Comparison of ENCODE assay signal across 11 mouse cellular contexts in the genomic region with DNA sequence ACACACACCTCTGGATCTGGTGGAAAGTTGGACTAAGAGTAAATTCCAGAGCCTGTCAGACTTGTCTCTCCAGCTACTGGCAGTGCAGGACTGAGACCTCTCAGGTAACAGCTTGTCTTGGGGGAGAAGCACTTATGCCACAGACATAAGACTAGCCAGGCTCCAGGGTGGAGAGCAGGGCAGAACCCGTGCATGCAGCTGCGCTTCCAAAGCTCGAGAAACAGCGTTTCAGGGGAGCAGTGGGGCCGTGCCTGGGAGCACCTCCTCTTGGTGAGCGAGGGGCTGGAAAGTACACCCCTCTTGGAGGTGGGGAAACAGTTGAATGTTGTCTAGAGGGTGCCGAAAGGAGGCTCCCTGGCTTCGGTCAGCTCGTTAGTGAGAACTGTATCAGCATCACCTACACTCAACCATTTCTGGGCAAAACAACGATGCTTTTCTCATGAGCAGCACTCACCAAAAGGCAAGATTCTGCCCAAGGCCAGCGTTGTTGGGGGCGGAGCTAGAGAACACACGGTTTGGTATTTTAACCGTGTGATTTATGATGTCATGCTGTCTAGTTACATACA. TPM values are rescaled to one million over a fixed set of nuclear protein-coding genes. Genes with fewer than 3 reads are reported as not detected.
DNase-seq lines count a peak whose midpoint lies in the region; ATAC-seq and TF ChIP-seq lines count a peak whose summit lies in the region.
"Had no signal": no experiment of that assay in that cellular context is flagged by ENCODE, and none has a peak within 500 bp of the region (broad histone marks: within the 10 kb centered on the region; RNA-seq: fewer than 3 reads in every experiment).

No protein-coding gene starts in this region.

- H3K36me3 ChIP-seq in kidney, adult 2 months (ENCODE audit: control insufficient read depth, insufficient read depth, low read length), result no peaks in the 10 kb centered on the region
- H3K36me3 ChIP-seq in spleen, adult 2 months (ENCODE audit: control insufficient read depth, insufficient read depth, low read length), result no peaks in the 10 kb centered on the region
- H3K36me3 ChIP-seq in neural tube, embryonic 15.5 days, result no peaks in the 10 kb centered on the region

- H3K4me3 ChIP-seq in kidney, adult 2 months (ENCODE audit: insufficient read depth, low read depth, low read length), result peak overlapping the region; percentile 20
- peak overlapping the region; percentile 31 for H3K4me3 ChIP-seq in spleen, adult 2 months (ENCODE audit: extremely low read depth, insufficient read depth, insufficient read length)
- H3K4me3 ChIP-seq in neural tube, embryonic 15.5 days (replicated peaks), result no peak overlapping the region

- WGBS in kidney, adult 2 months, result 44% methylated on average over 14 of the region's 14 CpGs
- 19% methylated on average over 14 of the region's 14 CpGs for WGBS in spleen, adult 2 months
- WGBS in neural tube, embryonic 15.5 days, result 65% methylated on average over 14 of the region's 14 CpGs

- H3K27me3 ChIP-seq in kidney, adult 2 months (replicated peaks; ENCODE audit: control insufficient read depth, insufficient read depth, low read length), result no peaks in the 10 kb centered on the region
- no peaks in the 10 kb centered on the region for H3K27me3 ChIP-seq in spleen, adult 2 months (ENCODE audit: control insufficient read depth, insufficient read depth, low read length)
- H3K27me3 ChIP-seq in neural tube, embryonic 15.5 days (replicated peaks), result 0 out of 2 replicates have a peak, but pooled peaks cover 3% of the 10 kb centered on the region

- no peak for TF ChIP-seq POLR2A in kidney, adult 2 months (IDR thresholded peaks at IDR 0.05; ENCODE audit: low read depth, low read length)
- no peak for TF ChIP-seq POLR2A in spleen, adult 2 months (IDR thresholded peaks at IDR 0.05; ENCODE audit: low read depth, low read length)

- TF ChIP-seq CTCF in kidney, adult 2 months (conservative IDR thresholded peaks at IDR 0.05; ENCODE audit: insufficient read depth, insufficient read length, low read depth, low read length), result no peak
- no peak for TF ChIP-seq CTCF in spleen, adult 2 months (IDR thresholded peaks at IDR 0.05; ENCODE audit: extremely low read depth, insufficient read depth, insufficient read length, insufficient replicate concordance)

- peak; percentile 27 for DNase-seq in kidney, adult 2 months
- no peak for DNase-seq in kidney, postnatal 10 days
- no peak for DNase-seq in spleen, adult 2 months (ENCODE audit: low read depth in 1 of 2, low spot score in 2 of 2)
- DNase-seq in layer of hippocampus, adult 11-12 months (ENCODE audit: low spot score), result no peak
- DNase-seq in MN1 (ENCODE audit: low spot score), result no peak

- no peak overlapping the region for H3K4me2 ChIP-seq in neural tube, embryonic 15.5 days

- H3K27ac ChIP-seq in kidney, adult 2 months (ENCODE audit: insufficient read depth, low read depth, low read length), result peak overlapping the region; percentile 53; the same call in 1 of the 2 replicates
- peak overlapping the region; percentile 43 for H3K27ac ChIP-seq in spleen, adult 2 months (ENCODE audit: insufficient read depth, low read length)
- H3K27ac ChIP-seq in neural tube, embryonic 15.5 days (replicated peaks), result no peak overlapping the region

- no peaks in the 10 kb centered on the region for H3K9me3 ChIP-seq in neural tube, embryonic 15.5 days (replicated peaks)

- peak; percentile 8; the same call in 1 of the 2 replicates for ATAC-seq in common myeloid progenitor, adult 5-6 weeks (replicated peaks; ENCODE audit: low read depth, poor library complexity, severe bottlenecking)
- ATAC-seq in inflammation-experienced regulatory T-cells, adult 6 months, result peak; percentile 41
- no peak for ATAC-seq in neural tube, embryonic 15.5 days (ENCODE audit: low FRiP score)

- H3K4me1 ChIP-seq in kidney, adult 2 months (ENCODE audit: control insufficient read depth, insufficient read depth, low read length), result peaks cover 6% of the 10 kb centered on the region
- peaks cover 31% of the 10 kb centered on the region for H3K4me1 ChIP-seq in spleen, adult 2 months (ENCODE audit: control insufficient read depth, insufficient read depth, insufficient read length)
- peaks cover 6% of the 10 kb centered on the region; the same call in 1 of the 2 replicates for H3K4me1 ChIP-seq in neural tube, embryonic 15.5 days

- no peak overlapping the region for H3K9ac ChIP-seq in neural tube, embryonic 15.5 days (replicated peaks)

RNA-seq across cellular contexts. Expression of gene Art4, which starts 1.4 kb away (rescaled TPM):
- polyA plus RNA-seq in kidney, adult 2 months (2012; rRNA removed), result 4.9 TPM in 2 replicates
- 11.3 and 14.2 TPM in 2 replicates for total RNA-seq in common myeloid progenitor, adult 5-6 weeks (2017)
- polyA plus RNA-seq in inflammation-experienced regulatory T-cells, adult 6 months (2017; shearing (Covaris generic)), result 1 to 10 TPM in 2 of 3 experiments, not detected in 1; 1.5 to 2.3 TPM
- 2.5 and 4.8 TPM in 2 replicates for polyA plus RNA-seq in spleen, adult 2 months (2012; rRNA removed)
- 0.23 and 2.3 TPM in 2 replicates for polyA plus RNA-seq in neural tube, embryonic 15.5 days (2015; fragmentation: Nextera tagmentation; extraction: Ambion mirVana)
- total RNA-seq: ES-E14 had no signal

RNA-seq across cellular contexts. Expression of gene Mgp, which starts 19.5 kb away (rescaled TPM):
- polyA plus RNA-seq in kidney, adult 2 months (2012; rRNA removed), result 725 and 868 TPM in 2 replicates
- not detected in 2 replicates for total RNA-seq in common myeloid progenitor, adult 5-6 weeks (2017)
- polyA plus RNA-seq in inflammation-experienced regulatory T-cells, adult 6 months (2017; shearing (Covaris generic)), result not detected
- 39.8 and 47.7 TPM in 2 replicates for polyA plus RNA-seq in spleen, adult 2 months (2012; rRNA removed)
- 28.4 and 40.1 TPM in 2 replicates for polyA plus RNA-seq in neural tube, embryonic 15.5 days (2015; fragmentation: Nextera tagmentation; extraction: Ambion mirVana)
- total RNA-seq: ES-E14; hematopoietic stem cell, adult 5-6 weeks had no signal

RNA-seq across cellular contexts. Expression of gene Smco3, which starts 20.9 kb away (rescaled TPM):
- polyA plus RNA-seq in kidney, adult 2 months (2012; rRNA removed), result 0.59 and 0.81 TPM in 2 replicates
- total RNA-seq in common myeloid progenitor, adult 5-6 weeks (2017), result 0.82 TPM in 1 of 2 replicates, not detected in the other
- polyA plus RNA-seq in inflammation-experienced regulatory T-cells, adult 6 months (2017; shearing (Covaris generic)), result under 1 TPM in 1 of 3 experiments, not detected in 2; 0.82 TPM
- not detected in 2 replicates for polyA plus RNA-seq in spleen, adult 2 months (2012; rRNA removed)
- polyA plus RNA-seq in neural tube, embryonic 15.5 days (2015; fragmentation: Nextera tagmentation; extraction: Ambion mirVana), result 2.5 and 3.0 TPM in 2 replicates
- total RNA-seq: ES-E14; hematopoietic stem cell, adult 5-6 weeks had no signal
- polyA plus RNA-seq: small intestine, adult 2 months had no signal

RNA-seq across cellular contexts. Expression of gene Wbp11, which starts 28.1 kb away (rescaled TPM):
- 28.3 and 28.6 TPM in 2 replicates for polyA plus RNA-seq in kidney, adult 2 months (2012; rRNA removed)
- 54.6 and 101 TPM in 2 replicates for total RNA-seq in common myeloid progenitor, adult 5-6 weeks (2017)
- 10 to 100 TPM; 48.1 to 74.9 (median 72.6) TPM for polyA plus RNA-seq in inflammation-experienced regulatory T-cells, adult 6 months (2017; shearing (Covaris generic))
- 33.5 and 39.5 TPM in 2 replicates for polyA plus RNA-seq in spleen, adult 2 months (2012; rRNA removed)
- polyA plus RNA-seq in neural tube, embryonic 15.5 days (2015; fragmentation: Nextera tagmentation; extraction: Ambion mirVana), result 71.1 and 80.0 TPM in 2 replicates

RNA-seq across cellular contexts. Expression of gene BC049715, which starts 28.7 kb away (rescaled TPM):
- 0.99 and 1.3 TPM in 2 replicates for polyA plus RNA-seq in kidney, adult 2 months (2012; rRNA removed)
- 1.5 and 3.2 TPM in 2 replicates for total RNA-seq in common myeloid progenitor, adult 5-6 weeks (2017)
- polyA plus RNA-seq in inflammation-experienced regulatory T-cells, adult 6 months (2017; shearing (Covaris generic)), result 1 to 10 TPM in 1 of 3 experiments, under 1 TPM in 2; 0.44 to 2.3 (median 0.62) TPM
- polyA plus RNA-seq in spleen, adult 2 months (2012; rRNA removed), result 0.45 and 0.72 TPM in 2 replicates
- polyA plus RNA-seq in neural tube, embryonic 15.5 days (2015; fragmentation: Nextera tagmentation; extraction: Ambion mirVana), result 1.5 and 2.8 TPM in 2 replicates

Comparison
In these comparisons a context has a peak if more than half of its experiments do, and no peak if none do; other contexts are left out.
1. RNA of gene Mgp, which starts 19.5 kb away (polyA plus RNA-seq): 725 to 868 TPM in kidney, adult 2 months, 39.8 to 47.7 TPM in spleen, adult 2 months and 28.4 to 40.1 TPM in neural tube, embryonic 15.5 days; not detected in inflammation-experienced regulatory T-cells, adult 6 months; every median in the first group is over 10 times any median in the second.